Mouse (Mus musculus) limb, embryonic 12.5 days (tissue): Measurements from ENCODE around the gene Tff3. TPM values are rescaled to one million over a fixed set of nuclear protein-coding genes. Genes with fewer than 3 reads are reported as not detected.

ENCODE experiments used
- ATAC-seq: fragments of 200-750 bp; cut with Nextera tagmentation; 2 replicates; pipeline ENCODE4 v1.8.0; 2017; ENCODE audit warnings: low read depth, moderate TSS enrichment; ENCODE audit not compliant: insufficient number of reproducible peaks, insufficient read depth, low FRiP score, low TSS enrichment
- H3K27ac ChIP-seq: fragments of 300-500 bp; sonication (generic); 2 replicates; pipeline ENCODE4 v1.5.1; 2016; ENCODE audit warnings: mild to moderate bottlenecking, moderate library complexity
- H3K27me3 ChIP-seq: fragments of 300-500 bp; sonication (generic); 2 replicates; pipeline ENCODE4 v1.6.1; 2016; ENCODE audit warnings: mild to moderate bottlenecking, moderate library complexity
- H3K36me3 ChIP-seq: fragments of 300-500 bp; sonication (generic); 2 replicates; pipeline ENCODE4 v1.6.1; 2016; ENCODE audit warnings: mild to moderate bottlenecking, moderate library complexity
- H3K4me1 ChIP-seq: fragments of 300-500 bp; sonication (generic); replicated peaks from 2 replicates; pipeline ENCODE4 v1.6.1; 2016
- H3K4me2 ChIP-seq: fragments of 300-500 bp; sonication (generic); 2 replicates; pipeline ENCODE4 v1.6.1; 2016; ENCODE audit warnings: mild to moderate bottlenecking, moderate library complexity
- H3K4me3 ChIP-seq: fragments of 300-500 bp; sonication (generic); replicated peaks from 2 replicates; pipeline ENCODE4 v1.5.1; 2016; ENCODE audit warnings: mild to moderate bottlenecking
- H3K9ac ChIP-seq: fragments of 300-500 bp; sonication (generic); replicated peaks from 2 replicates; pipeline ENCODE4 v1.6.1; 2016; ENCODE audit warnings: mild to moderate bottlenecking, moderate library complexity
- H3K9me3 ChIP-seq: fragments of 300-500 bp; sonication (generic); 2 replicates; pipeline ENCODE4 v1.6.1; 2016; ENCODE audit warnings: mild to moderate bottlenecking, moderate library complexity
- WGBS: fragments of 180-500 bp; shearing (Covaris S2); methylation state at CpG from one replicate; pipeline ENCODE4 v1.1.7; 2016; 5-methylcytosine and 5-hydroxymethylcytosine counted together
- polyA plus RNA-seq: library from polyadenylated mRNA; unstranded; fragments of >200 nt; fragmentation: Nextera tagmentation; extraction: Ambion mirVana; gene quantifications from 2 replicates; pipeline ENCODE4 v1.2.1, GENCODE M21; 2016

The Tff3 gene
- polyA plus RNA-seq, 1 experiment from 2014 or later, result not detected

- Histone ChIP-seq H3K9ac (no peak overlapping the region), H3K4me1 (no peaks in the 10 kb centered on the region), H3K9me3 (peaks cover 3% of the 10 kb centered on the region; the same call in 1 of the 2 replicates), H3K36me3 (no peaks in the 10 kb centered on the region), H3K4me2 (no peak overlapping the region), H3K4me3 (no peak overlapping the region), H3K27me3 (peaks cover 3% of the 10 kb centered on the region; the same call in 1 of the 2 replicates), H3K27ac (no peak overlapping the region)
- WGBS, result 10% methylated on average over 8 of the region's 8 CpGs
- ATAC-seq, result no peak
Observed at GRCm38 (mm10) chr17:31121975-31122374, 7.5 kb downstream of the Tff3 start.

- H3K4me3 ChIP-seq, result no peak overlapping the region
- ATAC-seq, result no peak
- H3K9me3 ChIP-seq, result peaks cover 3% of the 10 kb centered on the region; the same call in 1 of the 2 replicates
- H3K27me3 ChIP-seq, result peaks cover 3% of the 10 kb centered on the region; the same call in 1 of the 2 replicates
- H3K4me1 ChIP-seq, result no peaks in the 10 kb centered on the region
- no peaks in the 10 kb centered on the region for H3K36me3 ChIP-seq
- no peak overlapping the region for H3K4me2 ChIP-seq
- H3K9ac ChIP-seq, result no peak overlapping the region
- no peak overlapping the region for H3K27ac ChIP-seq
- WGBS, result 5% methylated on average over 7 of the region's 7 CpGs
Observed at GRCm38 (mm10) chr17:31119429-31119828, 10.0 kb downstream of the Tff3 start.

- 84% methylated on average over 5 of the region's 5 CpGs for WGBS
- no peak for ATAC-seq
- no peaks in the 10 kb centered on the region for H3K9me3 ChIP-seq
- no peak overlapping the region for H3K27ac ChIP-seq
- no peaks in the 10 kb centered on the region for H3K36me3 ChIP-seq
- no peak overlapping the region for H3K4me3 ChIP-seq
- peaks cover 6% of the 10 kb centered on the region; the same call in 1 of the 2 replicates for H3K27me3 ChIP-seq
- no peak overlapping the region for H3K4me2 ChIP-seq
- H3K9ac ChIP-seq, result no peak overlapping the region
- H3K4me1 ChIP-seq, result no peaks in the 10 kb centered on the region
Observed at GRCm38 (mm10) chr17:31117946-31118345, 11.5 kb downstream of the Tff3 start.

GRCm38 (mm10) chr17:31116063-31116462, 13.4 kb downstream of the Tff3 start:
- Histone ChIP-seq H3K4me2 (no peak overlapping the region), H3K9me3 (no peaks in the 10 kb centered on the region), H3K27ac (no peak overlapping the region), H3K36me3 (0 out of 2 replicates have a peak, but pooled peaks cover 7% of the 10 kb centered on the region), H3K4me3 (no peak overlapping the region), H3K4me1 (no peaks in the 10 kb centered on the region), H3K27me3 (peaks cover 6% of the 10 kb centered on the region; the same call in 1 of the 2 replicates), H3K9ac (no peak overlapping the region)
- ATAC-seq, result no peak
- WGBS, result 63% methylated on average over 6 of the region's 6 CpGs

- Histone ChIP-seq H3K36me3 (0 out of 2 replicates have a peak, but pooled peaks cover 13% of the 10 kb centered on the region), H3K4me3 (no peak overlapping the region), H3K9me3 (no peaks in the 10 kb centered on the region), H3K9ac (no peak overlapping the region), H3K4me2 (no peak overlapping the region), H3K27me3 (0 out of 2 replicates have a peak, but pooled peaks cover 3% of the 10 kb centered on the region), H3K27ac (peak overlapping the region; percentile 53), H3K4me1 (no peaks in the 10 kb centered on the region)
- no peak for ATAC-seq
- WGBS, result 62% methylated on average over 9 of the region's 9 CpGs
Observed at GRCm38 (mm10) chr17:31113191-31113856, 16.1 kb downstream of the Tff3 start.

- no peak for ATAC-seq
Observed at GRCm38 (mm10) chr17:31108388-31108787, 21.1 kb downstream of the Tff3 start.

GRCm38 (mm10) chr17:31103823-31104222, 25.6 kb downstream of the Tff3 start:
- Histone ChIP-seq H3K9me3 (no peaks in the 10 kb centered on the region), H3K9ac (no peak overlapping the region)
- 81% methylated on average over 8 of the region's 8 CpGs for WGBS

More at GRCm38 (mm10) chr17:31108388-31108787, 21.1 kb downstream of the Tff3 start:
- H3K36me3 ChIP-seq, result 0 out of 2 replicates have a peak, but pooled peaks cover 13% of the 10 kb centered on the region
- 0 out of 2 replicates have a peak, but pooled peaks cover 5% of the 10 kb centered on the region for H3K4me1 ChIP-seq
- WGBS, result 88% methylated on average over 15 of the region's 15 CpGs
- no peak overlapping the region for H3K4me3 ChIP-seq
- no peak overlapping the region for H3K27ac ChIP-seq
- H3K9me3 ChIP-seq, result no peaks in the 10 kb centered on the region
- no peak overlapping the region for H3K9ac ChIP-seq
- no peaks in the 10 kb centered on the region for H3K27me3 ChIP-seq
- H3K4me2 ChIP-seq, result no peak overlapping the region

GRCm38 (mm10) chr17:31103007-31103570, 26.4 kb downstream of the Tff3 start:
- no peak overlapping the region for H3K9ac ChIP-seq
- no peak for ATAC-seq
- no peak overlapping the region for H3K27ac ChIP-seq
- 0 out of 2 replicates have a peak, but pooled peaks cover 5% of the 10 kb centered on the region for H3K4me1 ChIP-seq
- H3K4me3 ChIP-seq, result no peak overlapping the region
- no peaks in the 10 kb centered on the region for H3K9me3 ChIP-seq
- H3K27me3 ChIP-seq, result no peaks in the 10 kb centered on the region
- WGBS, result 89% methylated on average over 8 of the region's 8 CpGs
- H3K4me2 ChIP-seq, result no peak overlapping the region
- no peaks in the 10 kb centered on the region for H3K36me3 ChIP-seq

More at GRCm38 (mm10) chr17:31103823-31104222, 25.6 kb downstream of the Tff3 start:
- no peak overlapping the region for H3K27ac ChIP-seq
- no peak for ATAC-seq
- H3K36me3 ChIP-seq, result 0 out of 2 replicates have a peak, but pooled peaks cover 4% of the 10 kb centered on the region
- H3K4me1 ChIP-seq, result 0 out of 2 replicates have a peak, but pooled peaks cover 5% of the 10 kb centered on the region
- H3K4me3 ChIP-seq, result no peak overlapping the region
- no peak overlapping the region for H3K4me2 ChIP-seq
- H3K27me3 ChIP-seq, result no peaks in the 10 kb centered on the region

GRCm38 (mm10) chr17:31098788-31099187, 30.7 kb downstream of the Tff3 start:
- 0 out of 2 replicates have a peak, but pooled peaks cover 4% of the 10 kb centered on the region for H3K9me3 ChIP-seq
- H3K4me2 ChIP-seq, result no peak overlapping the region
- H3K4me3 ChIP-seq, result no peak overlapping the region
- no peaks in the 10 kb centered on the region for H3K4me1 ChIP-seq
- no peaks in the 10 kb centered on the region for H3K36me3 ChIP-seq
- H3K27me3 ChIP-seq, result no peaks in the 10 kb centered on the region
- no peak overlapping the region for H3K27ac ChIP-seq
- ATAC-seq, result no peak
- H3K9ac ChIP-seq, result no peak overlapping the region
- 82% methylated on average over 5 of the region's 5 CpGs for WGBS

- no peaks in the 10 kb centered on the region for H3K27me3 ChIP-seq
- peaks cover 4% of the 10 kb centered on the region; the same call in 1 of the 2 replicates for H3K9me3 ChIP-seq
- ATAC-seq, result no peak
- no peaks in the 10 kb centered on the region for H3K4me1 ChIP-seq
- no peak overlapping the region for H3K4me2 ChIP-seq
- 0 out of 2 replicates have a peak, but pooled peaks cover 3% of the 10 kb centered on the region for H3K36me3 ChIP-seq
- H3K4me3 ChIP-seq, result no peak overlapping the region
- no peak overlapping the region for H3K9ac ChIP-seq
- 95% methylated on average over 2 of the region's 2 CpGs for WGBS
- no peak overlapping the region for H3K27ac ChIP-seq
Observed at GRCm38 (mm10) chr17:31096893-31097292, 32.6 kb downstream of the Tff3 start.

- Histone ChIP-seq H3K4me1 (peaks cover 8% of the 10 kb centered on the region; the same call in 1 of the 2 replicates), H3K4me2 (no peak overlapping the region), H3K9me3 (peaks cover 4% of the 10 kb centered on the region; the same call in 1 of the 2 replicates), H3K4me3 (no peak overlapping the region), H3K9ac (no peak overlapping the region), H3K27ac (no peak overlapping the region), H3K36me3 (0 out of 2 replicates have a peak, but pooled peaks cover 3% of the 10 kb centered on the region), H3K27me3 (no peaks in the 10 kb centered on the region; the same call in 1 of the 2 replicates)
- ATAC-seq, result no peak
- 84% methylated on average over 7 of the region's 7 CpGs for WGBS
Observed at GRCm38 (mm10) chr17:31095570-31095969, 33.9 kb downstream of the Tff3 start.
